Mouse (Mus musculus) naive thymus-derived CD4-positive, alpha-beta T cell, adult 5 months (primary cell): ENCODE results near the gene Mctp2. TPM values are rescaled to one million over a fixed set of nuclear protein-coding genes. Genes with fewer than 3 reads are reported as not detected.

Source experiments
- polyA plus RNA-seq: library from polyadenylated mRNA; unstranded; fragments of 100-300 nt; shearing (Covaris generic); gene quantifications from one replicate; pipeline ENCODE4 v1.2.1, GENCODE M21; 2017

Mctp2 gene
- 32.1 TPM for polyA plus RNA-seq

GRCm38 (mm10) chr7:72306382-72306841 lies at the start of gene Mctp2:
Gene Mctp2, minus strand, starts transcription at chr7:72306608.

